Mouse (Mus musculus) intestine, postnatal 0 days (tissue): ENCODE data around the gene Gm20662. TPM values are rescaled to one million over a fixed set of nuclear protein-coding genes. Genes with fewer than 3 reads are reported as not detected.

Source experiments
- ATAC-seq: fragments of 200-750 bp; cut with Nextera tagmentation; 2 replicates; pipeline ENCODE4 v1.8.0; 2017; ENCODE audit warnings: mild to moderate bottlenecking, moderate TSS enrichment, moderate library complexity
- H3K27ac ChIP-seq: fragments of 300-500 bp; sonication (generic); 2 replicates; pipeline ENCODE4 v1.5.1; 2014; ENCODE audit warnings: mild to moderate bottlenecking, low read depth, low read length, moderate library complexity
- H3K27me3 ChIP-seq: fragments of 300-500 bp; sonication (generic); replicated peaks from 2 replicates; pipeline ENCODE4 v1.6.1; 2014; ENCODE audit warnings: low read length, mixed read lengths; ENCODE audit not compliant: control insufficient read depth, insufficient read depth
- H3K36me3 ChIP-seq: fragments of 300-500 bp; sonication (generic); 2 replicates; pipeline ENCODE4 v1.6.1; 2014; ENCODE audit warnings: mild to moderate bottlenecking, moderate library complexity; ENCODE audit not compliant: control insufficient read depth, insufficient read depth
- H3K4me1 ChIP-seq: fragments of 300-500 bp; sonication (generic); replicated peaks from 2 replicates; pipeline ENCODE4 v1.6.1; 2014; ENCODE audit warnings: antibody characterized with exemption, low read length, mixed read lengths; ENCODE audit not compliant: control insufficient read depth, insufficient read depth
- H3K4me2 ChIP-seq: fragments of 300-500 bp; sonication (generic); replicated peaks from 2 replicates; pipeline ENCODE4 v1.6.1; 2014; ENCODE audit warnings: low read depth, mild to moderate bottlenecking, moderate library complexity
- H3K4me3 ChIP-seq: fragments of 300-500 bp; sonication (generic); 2 replicates; pipeline ENCODE4 v1.5.1; 2014; ENCODE audit warnings: low read depth, low read length
- H3K9ac ChIP-seq: fragments of 300-500 bp; sonication (generic); 2 replicates; pipeline ENCODE4 v1.6.1; 2014; ENCODE audit warnings: mild to moderate bottlenecking, low read depth, low read length
- H3K9me3 ChIP-seq: fragments of 300-500 bp; sonication (generic); 2 replicates; pipeline ENCODE4 v1.6.1; 2016; ENCODE audit warnings: mixed run types; ENCODE audit not compliant: control insufficient read depth
- CTCF ChIP-seq: sonication (generic); IDR thresholded peaks from 2 replicates; pipeline ENCODE4 v1.5.1; 2016; ENCODE audit warnings: low read depth, mild to moderate bottlenecking, control low read depth, antibody characterized with exemption, moderate library complexity
- WGBS: fragments of 180-500 bp; shearing (Covaris S2); extraction: QIAGEN DNeasy Blood & Tissue Kit; methylation state at CpG from one replicate; pipeline ENCODE4 v1.1.7; 2014; 5-methylcytosine and 5-hydroxymethylcytosine counted together
- polyA plus RNA-seq: library from polyadenylated mRNA; unstranded; fragments of >200 nt; fragmentation: Nextera tagmentation; extraction: Ambion mirVana; gene quantifications from 2 replicates; pipeline ENCODE4 v1.2.1, GENCODE M21; 2015

Gm20662 gene
- polyA plus RNA-seq, 1 experiment from 2014 or later, result not detected

- peak; percentile 88 for ATAC-seq
- WGBS, result 83% methylated on average over 2 of the region's 2 CpGs
- TF ChIP-seq CTCF, result peak; percentile 61
These were observed 39.4 kb downstream of the Gm20662 start for GRCm38 (mm10) chr9:108035331-108036156.

GRCm38 (mm10) chr9:108044751-108045492, 48.8 kb downstream of the Gm20662 start:
- no peak for ATAC-seq
- Histone ChIP-seq H3K4me1 (peaks cover 10% of the 10 kb centered on the region; the same call in 1 of the 2 replicates), H3K9me3 (no peaks in the 10 kb centered on the region), H3K27me3 (no peaks in the 10 kb centered on the region), H3K4me2 (no peak overlapping the region), H3K36me3 (peaks cover 54% of the 10 kb centered on the region), H3K27ac (no peak overlapping the region), H3K4me3 (no peak overlapping the region), H3K9ac (no peak overlapping the region)
- peak; percentile 48 for TF ChIP-seq CTCF
- 93% methylated on average over 8 of the region's 8 CpGs for whole genome bisulfite sequencing

More at GRCm38 (mm10) chr9:108035331-108036156, 39.4 kb downstream of the Gm20662 start:
- Histone ChIP-seq H3K4me3 (no peak overlapping the region), H3K36me3 (peaks cover 52% of the 10 kb centered on the region), H3K4me1 (no peaks in the 10 kb centered on the region), H3K27ac (peak overlapping the region; percentile 73), H3K9ac (no peak overlapping the region), H3K9me3 (no peaks in the 10 kb centered on the region), H3K4me2 (no peak overlapping the region), H3K27me3 (no peaks in the 10 kb centered on the region)

GRCm38 (mm10) chr9:108046582-108046981, 50.4 kb downstream of the Gm20662 start:
- Histone ChIP-seq H3K27me3 (no peaks in the 10 kb centered on the region), H3K27ac (no peak overlapping the region), H3K36me3 (peaks cover 52% of the 10 kb centered on the region), H3K4me1 (peaks cover 15% of the 10 kb centered on the region; the same call in 1 of the 2 replicates), H3K9ac (0 out of 2 replicates have a peak overlapping the region, but pooled peaks have one; percentile 3), H3K4me2 (no peak overlapping the region), H3K4me3 (no peak overlapping the region), H3K9me3 (no peaks in the 10 kb centered on the region)
- ATAC-seq, result no peak
- no peak for TF ChIP-seq CTCF
- WGBS, result 85% methylated on average over 4 of the region's 4 CpGs

GRCm38 (mm10) chr9:108047601-108048565, 51.7 kb downstream of the Gm20662 start:
- peak; percentile 16; the same call in 1 of the 2 replicates for TF ChIP-seq CTCF
- peak overlapping the region; percentile 50 for H3K9ac ChIP-seq
- peaks cover 15% of the 10 kb centered on the region; the same call in 1 of the 2 replicates for H3K4me1 ChIP-seq
- peak overlapping the region; percentile 56 for H3K4me3 ChIP-seq
- WGBS, result 40% methylated on average over 17 of the region's 17 CpGs
- ATAC-seq, result no peak
- peaks cover 47% of the 10 kb centered on the region for H3K36me3 ChIP-seq
- no peaks in the 10 kb centered on the region for H3K27me3 ChIP-seq
- no peaks in the 10 kb centered on the region for H3K9me3 ChIP-seq
- peak overlapping the region; percentile 88 for H3K27ac ChIP-seq
- H3K4me2 ChIP-seq, result peak overlapping the region; percentile 71

GRCm38 (mm10) chr9:108048566-108048955, 52.4 kb downstream of the Gm20662 start:
- under 1% methylated on average over 19 of the region's 19 CpGs for WGBS
- ATAC-seq, result peak; percentile 5; the same call in 1 of the 2 replicates

More at GRCm38 (mm10) chr9:108048566-108048955, 52.4 kb downstream of the Gm20662 start:
- H3K4me1 ChIP-seq, result peaks cover 15% of the 10 kb centered on the region; the same call in 1 of the 2 replicates
- peaks cover 45% of the 10 kb centered on the region for H3K36me3 ChIP-seq
- H3K4me2 ChIP-seq, result peak overlapping the region; percentile 71
- H3K27me3 ChIP-seq, result no peaks in the 10 kb centered on the region
- TF ChIP-seq CTCF, result no peak
- H3K27ac ChIP-seq, result peak overlapping the region; percentile 88
- H3K9me3 ChIP-seq, result no peaks in the 10 kb centered on the region
- peak overlapping the region; percentile 56 for H3K4me3 ChIP-seq
- peak overlapping the region; percentile 50 for H3K9ac ChIP-seq
